Mouse (Mus musculus) midbrain, postnatal 0 days (tissue): Measurements from ENCODE around the gene Ankmy2. TPM values are rescaled to one million over a fixed set of nuclear protein-coding genes. Genes with fewer than 3 reads are reported as not detected.

ENCODE experiments used
- ATAC-seq: fragments of 200-750 bp; cut with Nextera tagmentation; 2 replicates; pipeline ENCODE4 v1.8.0; 2017; ENCODE audit warnings: moderate number of reproducible peaks, mild to moderate bottlenecking, moderate TSS enrichment, moderate library complexity; ENCODE audit not compliant: low FRiP score
- DNase-seq: peaks from one replicate; pipeline ENCODE4 v3.0.0-alpha.2; 2015; ENCODE audit warnings: low spot score
- H3K27ac ChIP-seq: fragments of 300-500 bp; sonication (generic); 2 replicates; pipeline ENCODE4 v1.5.1; 2014; ENCODE audit warnings: low read depth, mild to moderate bottlenecking, low read length, mixed read lengths
- H3K27me3 ChIP-seq: fragments of 300-500 bp; sonication (generic); 2 replicates; pipeline ENCODE4 v1.6.1; 2014; ENCODE audit warnings: low read length, control low read depth, mixed read lengths; ENCODE audit not compliant: insufficient read depth
- H3K36me3 ChIP-seq: fragments of 300-500 bp; sonication (generic); 2 replicates; pipeline ENCODE4 v1.6.1; 2014; ENCODE audit warnings: low read length, control low read depth, mixed read lengths; ENCODE audit not compliant: insufficient read depth
- H3K4me1 ChIP-seq: fragments of 300-500 bp; sonication (generic); 2 replicates; pipeline ENCODE4 v1.6.1; 2014; ENCODE audit warnings: mild to moderate bottlenecking, control low read depth, antibody characterized with exemption, low read length, mixed read lengths; ENCODE audit not compliant: insufficient read depth
- H3K4me2 ChIP-seq: fragments of 300-500 bp; sonication (generic); 2 replicates; pipeline ENCODE4 v1.6.1; 2014; ENCODE audit warnings: low read depth, mild to moderate bottlenecking, low read length, mixed read lengths; ENCODE audit not compliant: poor library complexity, severe bottlenecking
- H3K4me3 ChIP-seq: fragments of 300-500 bp; sonication (generic); 2 replicates; pipeline ENCODE4 v1.5.1; 2014; ENCODE audit warnings: low read depth, mild to moderate bottlenecking, low read length, moderate library complexity
- H3K9ac ChIP-seq: fragments of 300-500 bp; sonication (generic); replicated peaks from 2 replicates; pipeline ENCODE4 v1.6.1; 2014; ENCODE audit warnings: mild to moderate bottlenecking, low read length, moderate library complexity, mixed read lengths; ENCODE audit not compliant: poor library complexity, severe bottlenecking
- H3K9me3 ChIP-seq: fragments of 300-500 bp; sonication (generic); 2 replicates; pipeline ENCODE4 v1.6.1; 2016; ENCODE audit warnings: low read length, control low read depth
- CTCF ChIP-seq: IDR thresholded peaks from 2 replicates; pipeline ENCODE4 v1.5.1; 2016; ENCODE audit warnings: antibody characterized with exemption, mild to moderate bottlenecking
- WGBS: fragments of 180-500 bp; shearing (Covaris S2); extraction: QIAGEN DNeasy Blood & Tissue Kit; methylation state at CpG from one replicate; pipeline ENCODE4 v1.1.7; 2014; 5-methylcytosine and 5-hydroxymethylcytosine counted together
- polyA plus RNA-seq: library from polyadenylated mRNA; unstranded; fragments of >200 nt; fragmentation: Nextera tagmentation; extraction: Ambion mirVana; gene quantifications from 2 replicates; pipeline ENCODE4 v1.2.1, GENCODE M21; 2015
- total RNA-seq: library from RNA; depleted of rRNA; stranded (reverse); fragments of >200 nt; gene quantifications from 2 replicates; pipeline ENCODE4 v1.2.3, GENCODE M21; 2014; rRNA removed

The Ankmy2 gene
- total and polyA plus RNA-seq, 2 experiments from 2014 or later = 64.6 to 88.5 TPM

- DNase-seq = no peak
- no peak for TF ChIP-seq CTCF
- no peaks in the 10 kb centered on the region for H3K36me3 ChIP-seq
Observed at GRCm38 (mm10) chr12:36231386-36231785, 74.5 kb downstream of the Ankmy2 start.

GRCm38 (mm10) chr12:36241171-36241570 lies 84.3 kb downstream of the Ankmy2 start:
- H3K9ac ChIP-seq = no peak overlapping the region
- H3K36me3 ChIP-seq = no peaks in the 10 kb centered on the region
- H3K27me3 ChIP-seq = no peaks in the 10 kb centered on the region
- H3K4me2 ChIP-seq = no peak overlapping the region
- no peak for TF ChIP-seq CTCF
- no peak overlapping the region for H3K27ac ChIP-seq
- DNase-seq = no peak
- no peak for ATAC-seq
- no peak overlapping the region for H3K4me3 ChIP-seq
- H3K9me3 ChIP-seq = no peaks in the 10 kb centered on the region
- no peaks in the 10 kb centered on the region for H3K4me1 ChIP-seq
- 81% methylated on average over 3 of the region's 3 CpGs for WGBS

More at GRCm38 (mm10) chr12:36231386-36231785, 74.5 kb downstream of the Ankmy2 start:
- H3K4me1 ChIP-seq = no peaks in the 10 kb centered on the region
- H3K4me2 ChIP-seq = no peak overlapping the region
- H3K9me3 ChIP-seq = no peaks in the 10 kb centered on the region
- no peak overlapping the region for H3K27ac ChIP-seq
- 90% methylated on average over 2 of the region's 2 CpGs for WGBS
- H3K4me3 ChIP-seq = no peak overlapping the region
- H3K27me3 ChIP-seq = no peaks in the 10 kb centered on the region
- no peak overlapping the region for H3K9ac ChIP-seq
- no peak for ATAC-seq

Other genes starting within 250 kb of the Ankmy2 start
- gene Agr3, start 231.5 kb upstream of the Ankmy2 start, total RNA-seq = not detected in 2 replicates
- not detected in 2 replicates for gene Agr3, start 231.5 kb upstream of the Ankmy2 start, polyA plus RNA-seq
- not detected in 2 replicates for gene Agr2, start 164.2 kb upstream of the Ankmy2 start, total RNA-seq
- 0.20 TPM in 1 of 2 replicates, not detected in the other for gene Agr2, start 164.2 kb upstream of the Ankmy2 start, polyA plus RNA-seq
- 293 and 335 TPM in 2 replicates for gene Tspan13, start 114.6 kb upstream of the Ankmy2 start, total RNA-seq
- gene Tspan13, start 114.6 kb upstream of the Ankmy2 start, polyA plus RNA-seq = 420 and 425 TPM in 2 replicates
- gene Bzw2, start 966 bp downstream of the Ankmy2 start, total RNA-seq = 213 and 269 TPM in 2 replicates
- gene Bzw2, start 966 bp downstream of the Ankmy2 start, polyA plus RNA-seq = 276 and 301 TPM in 2 replicates
- gene Lrrc72, start 96.3 kb downstream of the Ankmy2 start, total RNA-seq = not detected in 2 replicates
- gene Lrrc72, start 96.3 kb downstream of the Ankmy2 start, polyA plus RNA-seq = not detected in 2 replicates
- gene Sostdc1, start 157.0 kb downstream of the Ankmy2 start, total RNA-seq = 4.7 and 10.4 TPM in 2 replicates
- 6.0 and 6.7 TPM in 2 replicates for gene Sostdc1, start 157.0 kb downstream of the Ankmy2 start, polyA plus RNA-seq
- gene Ispd, start 224.3 kb downstream of the Ankmy2 start, total RNA-seq = 9.3 and 14.6 TPM in 2 replicates
- gene Ispd, start 224.3 kb downstream of the Ankmy2 start, polyA plus RNA-seq = 11.4 and 11.9 TPM in 2 replicates
- gene D630036H23Rik, start 225.1 kb downstream of the Ankmy2 start, total RNA-seq = 1.4 and 4.8 TPM in 2 replicates
- gene D630036H23Rik, start 225.1 kb downstream of the Ankmy2 start, polyA plus RNA-seq = 3.1 and 3.2 TPM in 2 replicates